Mouse (Mus musculus) kidney, embryonic 15.5 days (tissue): Measurements from ENCODE around the gene Frmd4b. TPM values are rescaled to one million over a fixed set of nuclear protein-coding genes. Genes with fewer than 3 reads are reported as not detected.
A peak's percentile ranks its signal among the peaks of the same experiment; 100 is the strongest.

Experiments
- ATAC-seq: fragments of 200-750 bp; cut with Nextera tagmentation; replicated peaks from 2 replicates; pipeline ENCODE4 v1.8.0; 2017; ENCODE audit warnings: moderate TSS enrichment; ENCODE audit not compliant: low FRiP score
- H3K27ac ChIP-seq: fragments of 300-500 bp; sonication (generic); 2 replicates; pipeline ENCODE4 v1.5.1; 2015; ENCODE audit warnings: mild to moderate bottlenecking, inconsistent platforms
- H3K27me3 ChIP-seq: fragments of 300-500 bp; sonication (generic); 2 replicates; pipeline ENCODE4 v1.6.1; 2015; ENCODE audit warnings: inconsistent platforms
- H3K36me3 ChIP-seq: fragments of 300-500 bp; sonication (generic); 2 replicates; pipeline ENCODE4 v1.6.1; 2015; ENCODE audit warnings: inconsistent platforms
- H3K4me1 ChIP-seq: fragments of 300-500 bp; sonication (generic); 2 replicates; pipeline ENCODE4 v1.6.1; 2015; ENCODE audit warnings: inconsistent platforms
- H3K4me2 ChIP-seq: fragments of 300-500 bp; sonication (generic); 2 replicates; pipeline ENCODE4 v1.6.1; 2015; ENCODE audit warnings: moderate library complexity, mild to moderate bottlenecking, inconsistent platforms
- H3K4me3 ChIP-seq: fragments of 300-500 bp; sonication (generic); replicated peaks from 2 replicates; pipeline ENCODE4 v1.5.1; 2015; ENCODE audit warnings: mild to moderate bottlenecking, inconsistent platforms
- H3K9ac ChIP-seq: fragments of 300-500 bp; sonication (generic); 2 replicates; pipeline ENCODE4 v1.6.1; 2015; ENCODE audit warnings: mild to moderate bottlenecking, inconsistent platforms
- H3K9me3 ChIP-seq: fragments of 300-500 bp; sonication (generic); replicated peaks from 2 replicates; pipeline ENCODE4 v1.6.1; 2016; ENCODE audit warnings: inconsistent platforms
- WGBS: fragments of 180-500 bp; shearing (Covaris S2); methylation state at CpG from one replicate; pipeline ENCODE4 v1.1.7; 2015; ENCODE audit warnings: mixed read lengths; 5-methylcytosine and 5-hydroxymethylcytosine counted together
- polyA plus RNA-seq: library from polyadenylated mRNA; unstranded; fragments of >200 nt; fragmentation: Nextera tagmentation; extraction: Ambion mirVana; gene quantifications from 2 replicates; pipeline ENCODE4 v1.2.1, GENCODE M21; 2015

The Frmd4b gene
- polyA plus RNA-seq, 1 experiment from 2014 or later = 16.2 TPM

- H3K27ac ChIP-seq = no peak overlapping the region
- no peaks in the 10 kb centered on the region for H3K9me3 ChIP-seq
- no peak for ATAC-seq
- H3K27me3 ChIP-seq = no peaks in the 10 kb centered on the region
- H3K4me3 ChIP-seq = no peak overlapping the region
- WGBS = 40% methylated on average over 10 of the region's 10 CpGs
- peaks cover 25% of the 10 kb centered on the region for H3K4me1 ChIP-seq
- H3K4me2 ChIP-seq = no peak overlapping the region
- H3K9ac ChIP-seq = no peak overlapping the region
- no peaks in the 10 kb centered on the region for H3K36me3 ChIP-seq
Observed at GRCm38 (mm10) chr6:97346527-97346926, 270.8 kb downstream of the Frmd4b start.

DNA sequence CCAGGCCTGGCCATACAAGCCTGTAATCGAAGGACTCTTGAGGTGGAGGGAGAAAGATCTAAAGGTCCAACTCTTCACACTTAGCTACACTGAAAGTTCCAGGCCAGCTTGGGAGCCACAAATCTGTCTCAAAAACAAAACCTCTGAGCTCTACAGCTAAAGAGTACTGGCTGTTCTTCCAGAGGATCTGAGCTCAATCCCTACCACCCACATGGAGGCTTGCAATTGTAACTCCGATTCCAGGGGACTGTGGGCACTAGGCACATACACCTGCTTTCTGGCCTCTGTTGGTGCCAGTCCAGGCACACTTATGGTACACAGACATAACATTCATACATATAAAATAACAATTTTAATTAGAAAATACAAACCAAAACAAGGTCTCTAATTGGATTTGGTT, 271.4 kb downstream of the Frmd4b start:
- Histone ChIP-seq H3K27ac (no peak overlapping the region), H3K27me3 (no peaks in the 10 kb centered on the region), H3K36me3 (no peaks in the 10 kb centered on the region), H3K4me1 (peaks cover 24% of the 10 kb centered on the region), H3K4me2 (no peak overlapping the region), H3K9me3 (no peaks in the 10 kb centered on the region), H3K4me3 (no peak overlapping the region), H3K9ac (no peak overlapping the region)
- WGBS = 92% methylated on average over 2 of the region's 2 CpGs
- no peak for ATAC-seq

- H3K4me3 ChIP-seq = no peak overlapping the region
- no peaks in the 10 kb centered on the region for H3K27me3 ChIP-seq
- H3K9me3 ChIP-seq = no peaks in the 10 kb centered on the region
- no peaks in the 10 kb centered on the region for H3K36me3 ChIP-seq
- no peak overlapping the region for H3K4me2 ChIP-seq
- 92% methylated on average over 5 of the region's 5 CpGs for WGBS
- H3K4me1 ChIP-seq = peaks cover 27% of the 10 kb centered on the region
- H3K27ac ChIP-seq = no peak overlapping the region
- no peak for ATAC-seq
- no peak overlapping the region for H3K9ac ChIP-seq
Observed at GRCm38 (mm10) chr6:97342185-97342584, 275.2 kb downstream of the Frmd4b start.

DNA sequence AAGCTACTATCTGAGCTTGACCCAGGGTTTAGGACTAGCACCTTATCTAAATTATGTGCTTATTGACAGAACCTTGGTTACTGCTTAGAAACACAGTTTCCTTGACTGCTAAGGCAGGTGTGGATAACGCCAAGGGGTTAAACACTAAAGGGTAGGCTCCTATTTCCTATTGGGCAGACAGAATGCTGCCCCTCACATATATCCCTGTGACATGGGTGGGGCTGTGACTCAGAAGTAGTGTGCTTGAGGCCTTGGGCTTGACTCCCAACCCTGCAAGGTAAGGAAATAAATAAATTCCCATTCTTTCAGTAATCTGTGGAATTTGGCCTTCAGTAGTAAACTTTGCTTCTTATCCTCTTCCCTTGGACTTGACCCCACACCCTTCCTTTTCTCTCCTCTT, 275.7 kb downstream of the Frmd4b start:
- Histone ChIP-seq H3K4me1 (peaks cover 22% of the 10 kb centered on the region), H3K27me3 (no peaks in the 10 kb centered on the region), H3K4me2 (no peak overlapping the region), H3K36me3 (no peaks in the 10 kb centered on the region), H3K4me3 (no peak overlapping the region), H3K9me3 (no peaks in the 10 kb centered on the region), H3K9ac (no peak overlapping the region), H3K27ac (no peak overlapping the region)
- WGBS = 74% methylated on average over 1 of the region's 1 CpGs
- no peak for ATAC-seq

DNA sequence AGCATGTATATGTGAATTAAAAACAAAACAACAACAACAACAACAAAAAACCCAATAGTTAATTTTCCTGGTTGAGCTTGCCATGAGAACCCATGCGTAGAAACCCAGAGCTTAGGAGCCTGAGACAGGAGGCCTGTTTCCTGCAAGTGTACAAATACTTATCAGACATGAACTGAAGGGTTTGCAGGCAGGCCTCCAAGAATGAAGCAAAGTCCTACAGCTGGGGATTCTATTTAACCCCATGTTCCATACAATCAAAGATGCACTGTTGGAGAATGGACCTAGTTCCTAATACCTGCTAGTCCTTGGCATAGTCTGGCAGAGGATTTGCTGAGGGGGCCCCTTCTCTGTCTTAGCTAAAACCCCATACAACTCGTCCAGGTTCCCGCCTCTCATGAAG, 276.2 kb downstream of the Frmd4b start:
- no peaks in the 10 kb centered on the region for H3K9me3 ChIP-seq
- no peak overlapping the region for H3K9ac ChIP-seq
- no peaks in the 10 kb centered on the region for H3K36me3 ChIP-seq
- no peak overlapping the region for H3K4me2 ChIP-seq
- no peak for ATAC-seq
- H3K27ac ChIP-seq = no peak overlapping the region
- peaks cover 19% of the 10 kb centered on the region for H3K4me1 ChIP-seq
- 83% methylated on average over 3 of the region's 3 CpGs for WGBS
- no peak overlapping the region for H3K4me3 ChIP-seq
- H3K27me3 ChIP-seq = no peaks in the 10 kb centered on the region

GRCm38 (mm10) chr6:97340211-97340791, 277.0 kb downstream of the Frmd4b start:
- no peaks in the 10 kb centered on the region for H3K27me3 ChIP-seq
- no peak overlapping the region for H3K4me2 ChIP-seq
- 72% methylated on average over 17 of the region's 17 CpGs for whole genome bisulfite sequencing
- no peak overlapping the region for H3K4me3 ChIP-seq
- no peak for ATAC-seq
- peak overlapping the region; percentile 11; the same call in 1 of the 2 replicates for H3K27ac ChIP-seq
- no peaks in the 10 kb centered on the region for H3K36me3 ChIP-seq
- H3K4me1 ChIP-seq = peaks cover 19% of the 10 kb centered on the region
- H3K9me3 ChIP-seq = no peaks in the 10 kb centered on the region
- H3K9ac ChIP-seq = no peak overlapping the region

DNA sequence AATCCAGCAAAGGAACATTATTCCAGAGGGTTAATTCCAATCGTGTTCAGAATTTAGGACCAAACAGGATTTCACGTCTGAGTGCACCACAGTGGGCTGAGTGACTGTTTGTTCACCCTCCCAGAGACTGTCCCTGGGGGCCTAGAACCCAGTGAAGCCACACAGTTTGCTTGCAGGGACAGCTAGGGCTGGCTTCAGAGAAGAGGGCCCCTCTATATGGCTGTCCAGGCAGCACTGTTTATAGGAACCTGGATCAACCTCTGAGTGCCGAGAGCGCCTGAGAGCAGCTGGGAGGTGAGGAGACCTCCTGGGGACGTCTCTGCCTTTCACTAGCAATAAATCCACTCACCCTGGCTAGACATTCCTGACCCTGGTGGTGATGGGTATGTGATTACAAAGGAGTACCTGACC, 278.1 kb downstream of the Frmd4b start:
- H3K27ac ChIP-seq = peak overlapping the region; percentile 57

GRCm38 (mm10) chr6:97338843-97339242, 278.5 kb downstream of the Frmd4b start:
- ATAC-seq = peak; percentile 57
- H3K36me3 ChIP-seq = no peaks in the 10 kb centered on the region
- no peaks in the 10 kb centered on the region for H3K9me3 ChIP-seq
- peak overlapping the region; percentile 57; the same call in 1 of the 2 replicates for H3K27ac ChIP-seq
- no peak overlapping the region for H3K9ac ChIP-seq
- H3K4me1 ChIP-seq = peaks cover 19% of the 10 kb centered on the region
- no peak overlapping the region for H3K4me2 ChIP-seq
- 55% methylated on average over 4 of the region's 4 CpGs for WGBS
- H3K27me3 ChIP-seq = no peaks in the 10 kb centered on the region
- H3K4me3 ChIP-seq = no peak overlapping the region

More for the DNA sequence above, 278.1 kb downstream of the Frmd4b start:
- H3K4me2 ChIP-seq = no peak overlapping the region
- 17% methylated on average over 5 of the region's 5 CpGs for WGBS
- peaks cover 19% of the 10 kb centered on the region for H3K4me1 ChIP-seq
- no peaks in the 10 kb centered on the region for H3K9me3 ChIP-seq
- peak; percentile 84 for ATAC-seq
- H3K9ac ChIP-seq = no peak overlapping the region
- no peak overlapping the region for H3K4me3 ChIP-seq
- no peaks in the 10 kb centered on the region for H3K27me3 ChIP-seq
- no peaks in the 10 kb centered on the region for H3K36me3 ChIP-seq

DNA sequence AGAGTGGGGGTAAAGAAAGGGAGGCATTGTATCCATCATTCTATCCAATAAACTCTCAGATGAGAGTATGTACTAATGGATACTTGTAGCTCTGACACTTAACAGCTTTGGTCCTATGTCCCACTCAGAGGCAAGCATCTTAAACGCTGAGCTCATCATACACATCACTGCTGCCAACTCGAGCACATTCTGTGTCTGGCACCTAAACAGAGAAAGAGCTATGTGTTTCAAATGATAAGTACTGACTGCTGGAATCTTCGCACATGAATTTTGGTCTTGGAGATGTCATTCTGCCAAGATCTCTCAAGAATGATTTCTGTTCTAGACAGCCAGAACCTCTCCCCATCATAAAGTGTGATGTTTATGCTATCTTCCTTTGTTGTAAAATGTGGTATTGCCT, 284.0 kb downstream of the Frmd4b start:
- Histone ChIP-seq H3K4me2 (no peak overlapping the region), H3K4me1 (no peaks in the 10 kb centered on the region), H3K27ac (no peak overlapping the region), H3K9me3 (no peaks in the 10 kb centered on the region), H3K27me3 (no peaks in the 10 kb centered on the region), H3K4me3 (no peak overlapping the region), H3K9ac (no peak overlapping the region), H3K36me3 (no peaks in the 10 kb centered on the region)
- 85% methylated on average over 3 of the region's 3 CpGs for WGBS
- ATAC-seq = no peak

DNA sequence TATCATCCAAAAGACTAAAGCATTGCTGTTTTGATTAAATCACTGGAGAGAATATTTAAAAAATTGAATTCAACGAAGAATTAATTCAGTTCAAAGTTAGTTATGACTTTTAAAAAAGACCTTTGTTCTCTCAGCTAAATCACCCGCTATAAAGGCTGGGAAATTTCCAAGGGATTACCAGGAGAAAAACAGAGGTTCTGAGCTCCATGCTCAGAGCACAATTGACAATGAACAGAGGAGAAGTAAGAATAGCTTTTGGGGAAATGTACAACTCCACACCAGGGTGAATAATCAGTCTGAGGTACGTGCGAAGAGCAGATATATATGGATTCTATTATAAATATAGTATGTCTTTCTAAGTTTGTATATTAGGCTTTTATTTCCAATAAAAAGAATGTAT, 293.4 kb downstream of the Frmd4b start:
- WGBS = 90% methylated on average over 4 of the region's 4 CpGs

GRCm38 (mm10) chr6:97322126-97322525, 295.2 kb downstream of the Frmd4b start:
- ATAC-seq = no peak
- no peak overlapping the region for H3K9ac ChIP-seq
- WGBS = 84% methylated on average over 12 of the region's 12 CpGs

More for the DNA sequence above, 293.4 kb downstream of the Frmd4b start:
- no peak for ATAC-seq
- 0 out of 2 replicates have a peak, but pooled peaks cover 9% of the 10 kb centered on the region for H3K4me1 ChIP-seq
- H3K4me2 ChIP-seq = no peak overlapping the region
- no peaks in the 10 kb centered on the region for H3K36me3 ChIP-seq
- H3K9me3 ChIP-seq = no peaks in the 10 kb centered on the region
- no peak overlapping the region for H3K27ac ChIP-seq
- H3K9ac ChIP-seq = no peak overlapping the region
- H3K4me3 ChIP-seq = no peak overlapping the region
- H3K27me3 ChIP-seq = no peaks in the 10 kb centered on the region

DNA sequence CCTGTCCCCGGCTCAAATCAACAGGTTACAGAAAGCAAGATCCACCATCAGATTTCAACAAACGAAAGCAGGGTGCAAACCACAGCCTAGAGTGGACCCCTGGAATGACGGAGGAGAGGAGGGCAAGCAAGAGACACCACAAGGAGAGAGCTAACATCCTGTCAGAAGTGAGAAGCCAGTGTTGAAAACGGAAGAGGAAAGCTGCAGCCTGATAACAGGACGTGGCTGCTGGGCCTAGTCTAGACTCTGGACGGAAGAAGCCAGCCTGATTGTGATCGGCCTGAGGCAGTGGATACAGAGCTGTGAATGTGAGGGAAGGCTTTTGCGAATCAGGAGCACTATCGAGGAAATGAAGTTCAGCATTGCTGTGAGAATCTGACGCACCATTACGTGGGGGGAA, 296.2 kb downstream of the Frmd4b start:
- Histone ChIP-seq H3K27me3 (no peaks in the 10 kb centered on the region), H3K4me2 (no peak overlapping the region), H3K4me3 (no peak overlapping the region), H3K36me3 (no peaks in the 10 kb centered on the region), H3K9me3 (no peaks in the 10 kb centered on the region), H3K27ac (no peak overlapping the region), H3K9ac (no peak overlapping the region), H3K4me1 (0 out of 2 replicates have a peak, but pooled peaks cover 9% of the 10 kb centered on the region)
- ATAC-seq = no peak
- 71% methylated on average over 11 of the region's 11 CpGs for whole genome bisulfite sequencing

More at GRCm38 (mm10) chr6:97322126-97322525, 295.2 kb downstream of the Frmd4b start:
- Histone ChIP-seq H3K27ac (no peak overlapping the region), H3K4me3 (no peak overlapping the region), H3K9me3 (no peaks in the 10 kb centered on the region), H3K4me2 (no peak overlapping the region), H3K4me1 (0 out of 2 replicates have a peak, but pooled peaks cover 9% of the 10 kb centered on the region), H3K36me3 (no peaks in the 10 kb centered on the region), H3K27me3 (no peaks in the 10 kb centered on the region)

DNA sequence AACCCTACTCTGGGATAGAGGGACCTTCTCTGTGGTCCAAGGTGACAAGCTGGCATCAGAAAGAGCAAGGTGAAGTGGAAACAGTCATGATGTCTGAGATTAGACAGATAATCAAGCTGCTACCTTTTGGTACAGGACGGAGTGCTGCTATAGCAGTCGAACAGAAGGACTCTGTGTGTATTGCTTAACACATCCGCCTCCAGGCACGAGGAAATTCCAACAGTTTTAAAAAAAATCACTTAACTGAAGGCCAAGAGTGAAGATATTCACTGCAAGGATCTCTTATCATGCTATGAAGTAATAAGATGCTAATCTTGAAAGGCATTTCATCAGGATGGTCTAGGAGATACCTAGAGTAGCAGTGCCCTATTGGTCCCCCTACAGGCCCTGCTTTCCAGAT, 298.3 kb downstream of the Frmd4b start:
- Histone ChIP-seq H3K36me3 (no peaks in the 10 kb centered on the region), H3K4me1 (peaks cover 13% of the 10 kb centered on the region; the same call in 1 of the 2 replicates), H3K27me3 (no peaks in the 10 kb centered on the region), H3K27ac (no peak overlapping the region), H3K4me2 (no peak overlapping the region), H3K4me3 (no peak overlapping the region), H3K9ac (no peak overlapping the region), H3K9me3 (no peaks in the 10 kb centered on the region)
- ATAC-seq = no peak
- WGBS = 79% methylated on average over 4 of the region's 4 CpGs
